Mouse (Mus musculus): Measurements from ENCODE around the gene Aoc2. TPM values are rescaled to one million over a fixed set of nuclear protein-coding genes. Genes with fewer than 3 reads are reported as not detected.

The Aoc2 gene
- polyA plus RNA-seq, 1 experiment from 2014 or later: 0.39 TPM

DNA sequence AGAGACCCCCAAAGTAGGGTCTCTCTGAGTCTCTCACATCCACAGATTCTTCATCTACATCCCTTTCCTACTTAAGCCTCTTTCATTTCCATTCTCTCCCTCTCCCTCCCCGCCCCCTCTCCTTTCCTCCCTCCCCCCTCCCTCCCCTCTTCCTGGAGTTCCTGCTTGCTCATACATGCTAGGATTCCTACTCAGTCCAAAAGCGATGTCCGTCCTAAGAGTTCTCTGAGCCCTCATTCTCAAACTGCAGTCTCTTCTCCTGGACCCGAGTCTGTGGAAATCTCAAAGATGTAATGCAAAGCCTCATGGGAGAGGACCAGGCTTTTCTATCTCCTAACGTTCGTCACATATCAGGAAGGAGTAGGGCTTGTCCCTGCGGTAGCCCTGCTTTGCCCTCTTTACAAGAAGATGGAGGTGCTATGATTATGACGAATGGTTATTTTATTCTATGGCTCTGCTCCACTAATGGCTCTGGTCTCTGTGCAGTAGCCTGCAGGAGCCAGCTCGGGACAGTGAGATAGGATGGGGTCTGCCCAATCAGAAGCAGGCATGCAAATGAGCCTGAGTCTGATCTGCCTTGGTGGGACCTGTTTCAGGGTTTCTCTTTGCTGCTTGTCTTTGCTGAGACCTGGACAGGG lies 13.4 kb downstream of the Aoc2 start:
- peak overlapping the region; percentile 23 for H3K4me2 ChIP-seq (replicated peaks; ENCODE audit: low read depth)

DNA sequence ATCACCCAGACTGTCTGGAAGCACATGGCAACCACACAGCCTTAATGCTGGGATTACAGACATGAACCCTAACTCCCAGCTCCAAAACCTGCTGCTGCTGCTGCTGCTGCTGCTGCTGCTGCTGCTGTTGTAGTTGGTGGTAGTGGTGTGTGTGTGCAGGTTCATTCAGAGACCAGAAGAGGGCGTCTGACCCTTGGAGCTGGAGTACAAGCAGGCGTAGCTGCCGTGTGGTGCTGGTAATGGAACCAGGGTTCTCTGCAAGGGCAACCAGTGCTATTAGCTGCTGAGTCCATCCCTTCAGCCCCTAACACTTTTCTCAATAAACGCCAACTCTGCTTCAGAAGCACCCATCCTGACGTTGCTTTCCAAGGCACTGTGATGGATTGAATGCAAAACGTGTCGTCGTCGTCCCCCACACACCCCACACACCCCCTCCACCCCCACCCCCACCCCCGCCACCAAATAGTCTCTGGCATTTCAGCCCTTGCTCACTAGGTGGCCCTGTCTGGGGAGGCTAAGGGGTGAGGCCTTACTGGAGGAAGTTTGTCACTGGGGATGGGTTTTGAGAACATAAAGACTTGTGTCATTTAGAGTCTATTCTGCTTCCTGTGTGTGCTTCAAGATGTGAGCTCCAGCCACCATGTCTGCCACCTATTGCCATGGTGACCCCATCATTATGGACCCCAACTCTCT lies 22.4 kb downstream of the Aoc2 start:
- Histone ChIP-seq H3K4me2 (replicated peaks; ENCODE audit: low read depth) (no peak overlapping the region), H3K9me3 (ENCODE audit: control insufficient read depth, low read length) (no peaks in the 10 kb centered on the region), H3K9ac (ENCODE audit: low read length) (no peak overlapping the region), H3K27ac (replicated peaks) (no peak overlapping the region), H3K4me3 (ENCODE audit: low read depth, low read length) (no peak overlapping the region), H3K4me1 (replicated peaks; ENCODE audit: control insufficient read depth, insufficient read depth) (no peaks in the 10 kb centered on the region), H3K27me3 (ENCODE audit: control insufficient read depth, insufficient read depth, low read length) (no peaks in the 10 kb centered on the region), H3K36me3 (ENCODE audit: control insufficient read depth, insufficient read depth, low read length) (no peaks in the 10 kb centered on the region)
- TF ChIP-seq EP300 (optimal IDR thresholded peaks at IDR 0.05) (no peak), CTCF (IDR thresholded peaks at IDR 0.05; ENCODE audit: low read depth) (peak; percentile 31; the same call in 1 of the 2 replicates)
- 71% methylated on average over 10 of the region's 10 CpGs for WGBS
- DNase-seq (ENCODE audit: low spot score): no peak
- ATAC-seq (ENCODE audit: low FRiP score, low TSS enrichment): no peak

More for the DNA sequence above, 13.4 kb downstream of the Aoc2 start:
- no peaks in the 10 kb centered on the region for H3K9me3 ChIP-seq (ENCODE audit: control insufficient read depth, low read length)
- TF ChIP-seq EP300 (optimal IDR thresholded peaks at IDR 0.05) (no peak), CTCF (IDR thresholded peaks at IDR 0.05; ENCODE audit: low read depth) (no peak)
- no peaks in the 10 kb centered on the region for H3K36me3 ChIP-seq (ENCODE audit: control insufficient read depth, insufficient read depth, low read length)
- WGBS: 2% methylated on average over 9 of the region's 9 CpGs
- H3K4me3 ChIP-seq (ENCODE audit: low read depth, low read length): no peak overlapping the region
- no peaks in the 10 kb centered on the region for H3K27me3 ChIP-seq (ENCODE audit: control insufficient read depth, insufficient read depth, low read length)
- peak; percentile 58; the same call in 1 of the 2 replicates for ATAC-seq (ENCODE audit: low FRiP score, low TSS enrichment)
- no peak overlapping the region for H3K9ac ChIP-seq (ENCODE audit: low read length)
- no peaks in the 10 kb centered on the region for H3K4me1 ChIP-seq (replicated peaks; ENCODE audit: control insufficient read depth, insufficient read depth)
- no peak overlapping the region for H3K27ac ChIP-seq (replicated peaks)
- DNase-seq (ENCODE audit: low spot score): peak; percentile 43

DNA sequence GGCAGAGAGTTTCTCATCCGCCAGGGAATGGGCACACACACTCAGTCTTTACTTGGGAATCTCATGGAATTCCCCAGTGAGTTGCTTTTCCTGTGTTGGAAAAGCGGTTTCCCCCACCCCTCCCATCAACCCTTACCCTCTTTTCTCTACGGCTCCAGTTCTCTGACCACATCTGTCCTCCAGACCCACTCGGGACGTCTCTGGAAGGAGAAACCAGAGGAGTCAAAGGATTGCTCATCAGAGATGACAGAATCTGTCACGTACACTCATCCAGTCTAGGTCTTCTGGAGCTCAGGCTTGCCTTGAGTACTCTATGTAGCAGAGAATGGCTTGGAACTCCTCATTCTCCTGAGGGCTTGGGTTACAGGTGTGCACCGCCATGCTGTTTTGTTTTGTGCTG lies 23.9 kb downstream of the Aoc2 start:
- Histone ChIP-seq H3K9ac (ENCODE audit: low read length) (no peak overlapping the region), H3K36me3 (ENCODE audit: control insufficient read depth, insufficient read depth, low read length) (no peaks in the 10 kb centered on the region), H3K9me3 (ENCODE audit: control insufficient read depth, low read length) (no peaks in the 10 kb centered on the region), H3K27ac (replicated peaks) (no peak overlapping the region), H3K4me1 (replicated peaks; ENCODE audit: control insufficient read depth, insufficient read depth) (no peaks in the 10 kb centered on the region), H3K4me2 (replicated peaks; ENCODE audit: low read depth) (no peak overlapping the region), H3K4me3 (ENCODE audit: low read depth, low read length) (no peak overlapping the region), H3K27me3 (ENCODE audit: control insufficient read depth, insufficient read depth, low read length) (no peaks in the 10 kb centered on the region)
- DNase-seq (ENCODE audit: low spot score): no peak
- 64% methylated on average over 7 of the region's 7 CpGs for WGBS
- no peak for ATAC-seq (ENCODE audit: low FRiP score, low TSS enrichment)
- no peak for TF ChIP-seq EP300 (optimal IDR thresholded peaks at IDR 0.05)
- TF ChIP-seq CTCF (IDR thresholded peaks at IDR 0.05; ENCODE audit: low read depth): no peak

DNA sequence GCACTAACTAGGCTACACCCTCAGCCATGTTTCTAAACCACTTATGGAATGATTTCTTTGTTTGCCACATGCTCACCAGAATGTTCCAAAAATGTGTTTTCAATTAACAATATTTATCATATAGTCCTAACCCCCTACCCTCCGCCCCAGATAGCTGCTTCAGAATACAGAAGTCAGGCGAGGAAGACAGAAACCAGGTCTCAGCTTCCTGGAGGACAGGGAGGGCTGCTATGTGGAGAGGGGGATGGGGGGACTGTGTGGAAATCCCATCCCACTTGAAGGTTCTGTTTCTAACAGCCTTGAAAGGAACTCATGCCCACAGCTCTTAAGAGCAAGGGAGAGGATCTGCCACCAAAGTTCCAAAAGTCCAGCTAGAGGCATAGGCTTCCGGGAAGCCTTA lies 24.4 kb downstream of the Aoc2 start:
- Histone ChIP-seq H3K4me1 (replicated peaks; ENCODE audit: control insufficient read depth, insufficient read depth) (no peaks in the 10 kb centered on the region), H3K4me2 (replicated peaks; ENCODE audit: low read depth) (no peak overlapping the region), H3K4me3 (ENCODE audit: low read depth, low read length) (no peak overlapping the region), H3K36me3 (ENCODE audit: control insufficient read depth, insufficient read depth, low read length) (no peaks in the 10 kb centered on the region), H3K9me3 (ENCODE audit: control insufficient read depth, low read length) (no peaks in the 10 kb centered on the region), H3K9ac (ENCODE audit: low read length) (no peak overlapping the region), H3K27me3 (ENCODE audit: control insufficient read depth, insufficient read depth, low read length) (no peaks in the 10 kb centered on the region), H3K27ac (replicated peaks) (no peak overlapping the region)
- DNase-seq (ENCODE audit: low spot score): no peak
- ATAC-seq (ENCODE audit: low FRiP score, low TSS enrichment): no peak
- no peak for TF ChIP-seq CTCF (IDR thresholded peaks at IDR 0.05; ENCODE audit: low read depth)
- WGBS: 82% methylated on average over 3 of the region's 3 CpGs

DNA sequence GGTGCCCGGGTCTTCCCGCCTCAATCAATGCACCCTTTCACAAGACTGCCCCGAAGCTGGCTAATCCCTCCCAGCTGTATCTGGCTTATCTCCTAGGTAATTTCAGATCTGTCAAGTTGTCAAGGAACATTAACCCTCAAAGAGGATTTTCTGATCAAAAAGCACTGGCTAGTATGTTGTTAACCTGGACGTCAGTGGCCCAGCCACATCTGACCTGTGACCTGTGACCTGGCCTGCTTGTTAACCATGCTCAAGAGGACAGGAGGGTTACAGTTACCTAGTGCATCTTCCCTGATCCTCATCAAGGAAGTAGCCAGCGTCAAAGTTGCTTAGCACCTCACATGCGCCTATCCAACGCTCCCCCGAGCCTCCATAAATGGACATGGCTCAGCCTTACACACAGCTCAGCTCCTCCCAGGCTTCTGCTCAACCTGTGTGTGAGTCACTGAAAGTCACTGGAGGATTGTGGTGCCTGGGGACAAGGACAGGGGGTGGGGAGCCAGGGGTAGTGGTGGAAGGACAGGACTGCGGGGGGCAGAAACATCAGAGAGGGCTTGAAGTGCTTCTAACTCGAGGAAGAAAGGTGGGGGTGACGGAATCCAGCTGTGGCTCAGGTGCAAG lies 26.3 kb downstream of the Aoc2 start:
- H3K27ac ChIP-seq (replicated peaks): no peak overlapping the region
- H3K4me2 ChIP-seq (replicated peaks; ENCODE audit: low read depth): no peak overlapping the region
- H3K4me3 ChIP-seq (ENCODE audit: low read depth, low read length): no peak overlapping the region
- H3K9ac ChIP-seq (ENCODE audit: low read length): no peak overlapping the region
- H3K4me1 ChIP-seq (replicated peaks; ENCODE audit: control insufficient read depth, insufficient read depth): no peaks in the 10 kb centered on the region
- DNase-seq (ENCODE audit: low spot score): no peak
- WGBS: 46% methylated on average over 11 of the region's 11 CpGs
- H3K9me3 ChIP-seq (ENCODE audit: control insufficient read depth, low read length): no peaks in the 10 kb centered on the region
- no peaks in the 10 kb centered on the region for H3K27me3 ChIP-seq (ENCODE audit: control insufficient read depth, insufficient read depth, low read length)
- no peaks in the 10 kb centered on the region for H3K36me3 ChIP-seq (ENCODE audit: control insufficient read depth, insufficient read depth, low read length)
- no peak for TF ChIP-seq EP300 (optimal IDR thresholded peaks at IDR 0.05)
- no peak for TF ChIP-seq CTCF (IDR thresholded peaks at IDR 0.05; ENCODE audit: low read depth)
- peak; percentile 69 for ATAC-seq (ENCODE audit: low FRiP score, low TSS enrichment)

DNA sequence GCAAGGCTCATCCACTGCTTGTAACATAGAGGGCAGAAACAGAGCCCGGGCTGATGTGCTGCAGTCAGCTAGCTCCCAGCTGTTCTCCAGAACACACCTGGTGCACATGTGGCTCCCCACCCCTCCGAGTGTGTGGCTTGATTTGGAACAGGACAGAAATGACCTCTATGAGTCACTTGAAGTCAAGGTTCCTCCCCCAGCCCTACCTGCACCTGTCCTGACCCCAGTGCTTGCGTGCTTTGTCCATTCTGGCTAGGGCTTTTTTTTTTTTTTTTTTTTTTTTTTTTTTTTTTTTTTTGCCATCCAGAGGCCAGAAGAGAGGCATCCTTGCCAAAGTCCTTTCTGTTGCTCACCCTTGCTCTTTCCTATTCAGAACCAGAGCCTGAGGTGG lies 26.9 kb downstream of the Aoc2 start:
- no peak overlapping the region for H3K27ac ChIP-seq (replicated peaks)
- DNase-seq (ENCODE audit: low spot score): no peak
- H3K27me3 ChIP-seq (ENCODE audit: control insufficient read depth, insufficient read depth, low read length): no peaks in the 10 kb centered on the region
- WGBS: 59% methylated on average over 3 of the region's 3 CpGs
- H3K4me3 ChIP-seq (ENCODE audit: low read depth, low read length): no peak overlapping the region
- no peak overlapping the region for H3K9ac ChIP-seq (ENCODE audit: low read length)
- no peaks in the 10 kb centered on the region for H3K9me3 ChIP-seq (ENCODE audit: control insufficient read depth, low read length)
- H3K36me3 ChIP-seq (ENCODE audit: control insufficient read depth, insufficient read depth, low read length): no peaks in the 10 kb centered on the region
- H3K4me2 ChIP-seq (replicated peaks; ENCODE audit: low read depth): no peak overlapping the region
- ATAC-seq (ENCODE audit: low FRiP score, low TSS enrichment): no peak
- H3K4me1 ChIP-seq (replicated peaks; ENCODE audit: control insufficient read depth, insufficient read depth): no peaks in the 10 kb centered on the region
- TF ChIP-seq CTCF (IDR thresholded peaks at IDR 0.05; ENCODE audit: low read depth): no peak
- no peak for TF ChIP-seq EP300 (optimal IDR thresholded peaks at IDR 0.05)
